Mouse (Mus musculus): ENCODE data around the gene Itga11.
"Not testable (repeated sequence)": the region's sequence is repeated elsewhere in the genome, so short reads cannot be mapped to it uniquely, and the experiment has no call there.

The Itga11 gene

GRCm38 (mm10) chr9:62677641-62678549 is at the start of gene Itga11:
TSS of gene Itga11 (plus strand) at chr9:62677826.
- peak; percentile 9 for DNase-seq

- DNase-seq = no peak
Measured at GRCm38 (mm10) chr9:62630631-62631240, 46.9 kb upstream of the Itga11 start.

- no peak for DNase-seq
Measured at GRCm38 (mm10) chr9:62632392-62632791, 45.2 kb upstream of the Itga11 start.

- no peak for DNase-seq
Measured at GRCm38 (mm10) chr9:62638045-62638444, 39.6 kb upstream of the Itga11 start.

GRCm38 (mm10) chr9:62639686-62640085 is 37.9 kb upstream of the Itga11 start:
- DNase-seq = no peak

GRCm38 (mm10) chr9:62640188-62640587 is 37.4 kb upstream of the Itga11 start:
- DNase-seq = no peak

GRCm38 (mm10) chr9:62645716-62646400 is 31.8 kb upstream of the Itga11 start:
- no peak for DNase-seq

- no peak for DNase-seq
Measured at GRCm38 (mm10) chr9:62646721-62647183, 30.9 kb upstream of the Itga11 start.

GRCm38 (mm10) chr9:62649444-62649843 is 28.2 kb upstream of the Itga11 start:
- DNase-seq = no peak

GRCm38 (mm10) chr9:62650764-62651163 is 26.9 kb upstream of the Itga11 start:
- DNase-seq = no peak

- no peak for DNase-seq
Measured at GRCm38 (mm10) chr9:62654336-62654735, 23.3 kb upstream of the Itga11 start.

- no peak for DNase-seq
Measured at GRCm38 (mm10) chr9:62658016-62658415, 19.6 kb upstream of the Itga11 start.

- no peak for DNase-seq
Measured at GRCm38 (mm10) chr9:62659026-62659425, 18.6 kb upstream of the Itga11 start.

GRCm38 (mm10) chr9:62660971-62661370 is 16.7 kb upstream of the Itga11 start:
- DNase-seq = not testable (repeated sequence)

- no peak for DNase-seq
Measured at GRCm38 (mm10) chr9:62663443-62663842, 14.2 kb upstream of the Itga11 start.

- DNase-seq = no peak
Measured at GRCm38 (mm10) chr9:62664115-62664725, 13.4 kb upstream of the Itga11 start.

- DNase-seq = no peak
Measured at GRCm38 (mm10) chr9:62665892-62666291, 11.7 kb upstream of the Itga11 start.

- no peak for DNase-seq
Measured at GRCm38 (mm10) chr9:62668503-62668902, 9.1 kb upstream of the Itga11 start.

GRCm38 (mm10) chr9:62673241-62673640 is 4.4 kb upstream of the Itga11 start:
- DNase-seq = no peak

GRCm38 (mm10) chr9:62675172-62675571 is 2.5 kb upstream of the Itga11 start:
- DNase-seq = no peak

- no peak for DNase-seq
Measured at GRCm38 (mm10) chr9:62678550-62679155, 1.0 kb downstream of the Itga11 start.

GRCm38 (mm10) chr9:62679398-62679797 is 1.8 kb downstream of the Itga11 start:
- no peak for DNase-seq

- DNase-seq = no peak
Measured at GRCm38 (mm10) chr9:62684311-62684710, 6.7 kb downstream of the Itga11 start.
